Mouse (Mus musculus) liver, adult 2 months (tissue): ENCODE results near the gene Prdx6b. TPM values are rescaled to one million over a fixed set of nuclear protein-coding genes. Genes with fewer than 3 reads are reported as not detected.

Experiments used
- DNase-seq: peaks from one replicate; pipeline ENCODE4 v3.0.0-alpha.2; 2011; ENCODE audit warnings: low read depth, low spot score; ENCODE audit errors: extremely low read depth
- H3K27ac ChIP-seq: fragments of 200-500 bp; replicated peaks from 2 replicates; pipeline ENCODE4 v1.5.1; 2012; ENCODE audit warnings: low read depth, mild to moderate bottlenecking, control low read depth, inconsistent platforms, low read length; ENCODE audit not compliant: insufficient read depth
- H3K27me3 ChIP-seq: fragments of 200-500 bp; 2 replicates; pipeline ENCODE4 v1.6.1; 2012; ENCODE audit warnings: mild to moderate bottlenecking, moderate library complexity, low read length, inconsistent platforms; ENCODE audit not compliant: control insufficient read depth, insufficient read depth
- H3K36me3 ChIP-seq: fragments of 200-500 bp; 2 replicates; pipeline ENCODE4 v1.6.1; 2012; ENCODE audit warnings: low read length, inconsistent platforms; ENCODE audit not compliant: control insufficient read depth, insufficient read depth
- H3K4me1 ChIP-seq: fragments of 200-500 bp; 2 replicates; pipeline ENCODE4 v1.6.1; 2011; ENCODE audit warnings: low read length; ENCODE audit not compliant: control insufficient read depth, insufficient read depth
- H3K4me3 ChIP-seq: fragments of 200-500 bp; 2 replicates; pipeline ENCODE4 v1.5.1; 2011; ENCODE audit warnings: low read depth, mild to moderate bottlenecking, control low read depth, low read length, moderate library complexity; ENCODE audit not compliant: insufficient read depth
- H3K79me2 ChIP-seq: fragments of 200-500 bp; 2 replicates; pipeline ENCODE4 v1.6.1; 2012; ENCODE audit warnings: inconsistent platforms, mild to moderate bottlenecking, low read length, moderate library complexity; ENCODE audit not compliant: control insufficient read depth, insufficient read depth
- H3K9ac ChIP-seq: fragments of 200-500 bp; 2 replicates; pipeline ENCODE4 v1.6.1; 2012; ENCODE audit warnings: low read depth, mild to moderate bottlenecking, control low read depth, inconsistent platforms, low read length
- CTCF ChIP-seq: fragments of 200-500 bp; IDR thresholded peaks from 2 replicates; pipeline ENCODE4 v1.5.1; 2011; ENCODE audit warnings: low read depth, low read length, control low read depth
- POLR2A ChIP-seq: fragments of 200-500 bp; IDR thresholded peaks from 2 replicates; pipeline ENCODE4 v1.6.1; 2011; ENCODE audit warnings: low read length, control low read depth; ENCODE audit not compliant: insufficient read depth; ENCODE audit errors: extremely low read depth
- WGBS: fragments of 180-500 bp; shearing (Covaris S2); methylation state at CpG from one replicate; pipeline ENCODE4 v1.1.7; 2018; 5-methylcytosine and 5-hydroxymethylcytosine counted together
- polyA plus RNA-seq: library from polyadenylated mRNA; depleted of rRNA; stranded (reverse); fragments of >200 nt; gene quantifications from 2 replicates; pipeline ENCODE4 v1.2.3, GENCODE M21; 2012
- total RNA-seq: library from RNA; depleted of rRNA; stranded (reverse); fragments of >200 nt; gene quantifications from 2 replicates; pipeline ENCODE4 v1.2.3, GENCODE M21; 2014

Gene Prdx6b
- total and polyA plus RNA-seq, 2 experiments, result not detected

DNA sequence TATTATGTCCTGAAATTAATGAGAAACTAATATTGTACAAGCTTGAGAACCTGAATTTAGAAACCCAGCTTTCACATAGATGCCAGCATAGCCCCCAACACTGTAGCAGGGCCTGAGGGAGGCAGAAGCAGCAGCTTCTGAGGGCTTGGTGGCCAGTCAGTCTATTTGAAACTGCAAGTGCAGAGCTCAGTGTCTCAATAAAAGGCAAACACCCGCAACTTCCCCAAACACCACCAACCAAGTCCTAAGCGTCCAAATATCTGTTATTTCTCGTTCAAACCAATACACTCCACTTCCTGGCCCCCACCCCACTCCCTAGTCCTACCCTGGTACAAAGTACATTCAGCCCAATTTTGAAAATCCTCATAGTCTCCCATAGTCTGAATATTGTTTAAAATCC is 6.1 kb downstream of the Prdx6b start:
- peaks cover 3% of the 10 kb centered on the region; the same call in 1 of the 2 replicates for H3K4me1 ChIP-seq
- no peak overlapping the region for H3K9ac ChIP-seq
- no peaks in the 10 kb centered on the region for H3K27me3 ChIP-seq
- DNase-seq, result no peak
- H3K27ac ChIP-seq, result no peak overlapping the region
- no peaks in the 10 kb centered on the region for H3K36me3 ChIP-seq
- no peaks in the 10 kb centered on the region for H3K79me2 ChIP-seq
- TF ChIP-seq POLR2A (no peak), CTCF (no peak)
- H3K4me3 ChIP-seq, result no peak overlapping the region
- WGBS, result 36% methylated on average over 3 of the region's 3 CpGs

GRCm38 (mm10) chr2:80300806-80301205 is 8.5 kb downstream of the Prdx6b start:
- peak; percentile 96 for DNase-seq

GRCm38 (mm10) chr2:80303957-80304356 is 11.7 kb downstream of the Prdx6b start:
- TF ChIP-seq CTCF (no peak), POLR2A (no peak)
- H3K9ac ChIP-seq, result no peak overlapping the region
- WGBS, result 92% methylated on average over 2 of the region's 2 CpGs
- H3K36me3 ChIP-seq, result no peaks in the 10 kb centered on the region
- no peaks in the 10 kb centered on the region for H3K27me3 ChIP-seq
- H3K4me3 ChIP-seq, result no peak overlapping the region
- H3K4me1 ChIP-seq, result peaks cover 3% of the 10 kb centered on the region; the same call in 1 of the 2 replicates
- H3K27ac ChIP-seq, result no peak overlapping the region
- H3K79me2 ChIP-seq, result no peaks in the 10 kb centered on the region
- no peak for DNase-seq

More at GRCm38 (mm10) chr2:80300806-80301205, 8.5 kb downstream of the Prdx6b start:
- Histone ChIP-seq H3K27me3 (no peaks in the 10 kb centered on the region), H3K4me3 (no peak overlapping the region), H3K9ac (no peak overlapping the region), H3K4me1 (peaks cover 3% of the 10 kb centered on the region; the same call in 1 of the 2 replicates), H3K27ac (no peak overlapping the region), H3K36me3 (no peaks in the 10 kb centered on the region), H3K79me2 (no peaks in the 10 kb centered on the region)
- TF ChIP-seq CTCF (no peak), POLR2A (no peak)
- 21% methylated on average over 4 of the region's 4 CpGs for WGBS

GRCm38 (mm10) chr2:80307701-80308100 is 15.4 kb downstream of the Prdx6b start:
- DNase-seq, result no peak
- no peak overlapping the region for H3K27ac ChIP-seq
- no peaks in the 10 kb centered on the region for H3K27me3 ChIP-seq
- no peak for TF ChIP-seq CTCF
- TF ChIP-seq POLR2A, result no peak
- 90% methylated on average over 3 of the region's 3 CpGs for WGBS
- H3K9ac ChIP-seq, result no peak overlapping the region
- no peak overlapping the region for H3K4me3 ChIP-seq
- no peaks in the 10 kb centered on the region for H3K36me3 ChIP-seq
- H3K4me1 ChIP-seq, result no peaks in the 10 kb centered on the region
- H3K79me2 ChIP-seq, result no peaks in the 10 kb centered on the region

DNA sequence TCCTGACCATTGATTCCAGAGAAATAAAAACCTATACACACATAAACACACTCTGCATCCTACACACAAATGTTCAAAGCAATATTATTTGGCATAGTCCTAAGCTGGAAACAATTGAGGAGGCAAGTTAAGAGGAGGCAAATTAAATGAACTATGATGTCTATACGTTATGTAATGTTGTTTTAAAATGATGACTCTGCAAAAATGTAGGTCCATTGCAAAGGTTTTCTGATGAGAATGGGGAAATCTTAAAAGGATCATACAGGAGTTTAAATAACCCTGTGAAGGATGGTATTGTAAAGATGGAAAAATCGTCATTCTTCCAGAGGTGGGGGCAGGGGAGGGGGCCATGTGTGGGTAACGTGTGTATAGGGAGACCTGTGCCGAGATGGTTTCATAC is 17.5 kb downstream of the Prdx6b start:
- no peak for TF ChIP-seq CTCF
- no peak for TF ChIP-seq POLR2A
- no peak for DNase-seq
- no peaks in the 10 kb centered on the region for H3K36me3 ChIP-seq
- H3K4me3 ChIP-seq, result no peak overlapping the region
- H3K79me2 ChIP-seq, result no peaks in the 10 kb centered on the region
- 83% methylated on average over 4 of the region's 4 CpGs for WGBS
- 0 out of 2 replicates have a peak, but pooled peaks cover 1% of the 10 kb centered on the region for H3K4me1 ChIP-seq
- no peaks in the 10 kb centered on the region for H3K27me3 ChIP-seq
- no peak overlapping the region for H3K27ac ChIP-seq
- no peak overlapping the region for H3K9ac ChIP-seq

DNA sequence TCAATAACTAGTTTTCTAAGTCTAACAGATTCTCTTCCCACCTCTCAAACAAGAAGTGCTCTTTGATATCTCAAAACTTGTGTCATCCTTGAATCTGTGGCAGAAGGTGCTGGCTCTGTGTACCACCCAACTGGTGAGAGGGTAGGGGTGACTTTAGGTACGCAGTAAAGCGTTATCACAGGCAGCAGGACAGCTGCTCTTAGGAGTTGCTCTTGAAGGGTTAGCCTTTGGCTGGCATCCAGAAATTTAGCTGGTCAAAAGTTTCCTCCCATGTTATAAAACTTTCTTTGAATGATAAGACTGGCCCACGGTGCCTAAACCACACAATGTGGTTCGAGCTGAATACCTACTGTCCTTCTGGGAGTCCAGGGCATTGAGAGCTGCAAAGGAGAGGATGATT is 18.5 kb downstream of the Prdx6b start:
- TF ChIP-seq CTCF (no peak), POLR2A (no peak)

More for the DNA sequence above, 18.5 kb downstream of the Prdx6b start:
- H3K4me3 ChIP-seq, result no peak overlapping the region
- H3K9ac ChIP-seq, result no peak overlapping the region
- H3K27ac ChIP-seq, result no peak overlapping the region
- H3K27me3 ChIP-seq, result no peaks in the 10 kb centered on the region
- H3K4me1 ChIP-seq, result 0 out of 2 replicates have a peak, but pooled peaks cover 1% of the 10 kb centered on the region
- H3K36me3 ChIP-seq, result no peaks in the 10 kb centered on the region
- 61% methylated on average over 4 of the region's 4 CpGs for WGBS
- H3K79me2 ChIP-seq, result peaks cover 3% of the 10 kb centered on the region; the same call in 1 of the 2 replicates
- DNase-seq, result no peak
